Mouse (Mus musculus): ENCODE measurements around the gene Gm5849.
"Not testable (repeated sequence)": the region's sequence is repeated elsewhere in the genome, so short reads cannot be mapped to it uniquely, and the experiment has no call there.

Gene Gm5849

DNA sequence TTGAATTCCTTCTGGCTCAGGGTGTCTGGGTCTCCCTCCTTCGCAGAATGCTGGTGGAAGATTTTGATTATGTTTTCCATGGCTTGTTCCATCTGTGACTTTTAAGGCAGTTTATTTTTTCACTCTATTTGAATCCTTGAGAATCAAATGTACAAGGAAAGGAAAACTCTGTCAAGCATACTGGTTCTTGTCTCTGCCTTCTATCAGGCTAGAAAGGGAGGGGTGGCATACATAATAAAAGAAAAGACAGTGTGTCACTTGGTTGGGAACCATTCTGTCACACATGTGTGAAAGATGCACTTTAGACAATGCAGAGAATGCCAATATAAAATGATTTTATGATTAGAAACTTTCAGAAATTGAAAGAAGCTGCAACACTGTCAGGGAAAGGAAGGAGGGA, at the start of gene Gm5849:
TSS of gene Gm5849 (minus strand) at position 101 of the 400 bp plus-strand sequence.
- DNase-seq (ENCODE audit: low spot score in 2 of 2), result not testable (repeated sequence)

GRCm38 (mm10) chr3:90749658-90750057, 28.0 kb downstream of the Gm5849 start:
- no peak for DNase-seq (ENCODE audit: low spot score in 2 of 2)

DNA sequence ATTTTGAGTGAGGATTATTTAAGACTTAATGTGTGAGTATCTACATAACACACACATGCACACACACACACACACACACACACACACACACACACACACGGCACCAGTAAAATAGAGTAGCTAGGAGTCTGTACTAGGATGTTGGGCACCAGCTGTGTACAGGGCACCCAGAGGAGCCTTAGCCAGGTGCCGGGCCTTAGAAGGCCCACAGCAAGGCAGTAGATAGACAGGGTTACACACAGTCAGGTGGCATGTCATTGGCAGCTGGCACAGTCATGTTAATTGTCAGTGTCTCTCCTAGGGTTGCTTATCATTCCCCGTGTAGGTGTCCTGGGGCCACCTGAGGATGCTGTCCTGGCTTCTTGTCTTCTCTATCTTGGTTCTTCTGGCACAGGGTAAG, 51.1 kb downstream of the Gm5849 start, which contains the start of gene Pglyrp4:
TSS of gene Pglyrp4 (plus strand) at position 301 of the 400 bp plus-strand sequence.
- no peak for DNase-seq (ENCODE audit: low spot score in 2 of 2)

Measured in cerebellum, postnatal 4 days (tissue).